ENCODE assay signal across 8 mouse cellular contexts in genomic region chr1:136945876-136946275, GRCm38 (mm10). TPM values are rescaled to one million over a fixed set of nuclear protein-coding genes. Genes with fewer than 3 reads are reported as not detected.
DNase-seq lines count a peak whose midpoint lies in the region; ATAC-seq lines count a peak whose summit lies in the region.
"Had no signal": no experiment of that assay in that cellular context is flagged by ENCODE, and none has a peak within 500 bp of the region (broad histone marks: within the 10 kb centered on the region; RNA-seq: fewer than 3 reads in every experiment).

No protein-coding gene starts in this region.

- WGBS in kidney, embryonic 16.5 days, result 5% methylated on average over 10 of the region's 10 CpGs
- WGBS in embryonic facial prominence, embryonic 11.5 days, result 1% methylated on average over 10 of the region's 10 CpGs
- 3% methylated on average over 10 of the region's 10 CpGs for WGBS in limb, embryonic 10.5 days
- WGBS in neural tube, embryonic 15.5 days, result 2% methylated on average over 10 of the region's 10 CpGs

- no peak for ATAC-seq in kidney, embryonic 16.5 days (ENCODE audit: low FRiP score, low TSS enrichment)
- no peak for ATAC-seq in embryonic facial prominence, embryonic 11.5 days (replicated peaks; ENCODE audit: insufficient number of reproducible peaks, low FRiP score, low TSS enrichment, low read depth)
- no peak for ATAC-seq in neural tube, embryonic 15.5 days (ENCODE audit: low FRiP score)

- peak overlapping the region; percentile 89 for H3K4me2 ChIP-seq in kidney, embryonic 16.5 days (replicated peaks; ENCODE audit: low read depth, low read length)
- H3K4me2 ChIP-seq in embryonic facial prominence, embryonic 11.5 days (ENCODE audit: low read depth, low read length), result no peak overlapping the region
- peak overlapping the region; percentile 22; the same call in 1 of the 2 replicates for H3K4me2 ChIP-seq in neural tube, embryonic 15.5 days

- H3K4me1 ChIP-seq in kidney, embryonic 16.5 days (ENCODE audit: insufficient read depth, low read length), result peaks cover 20% of the 10 kb centered on the region
- no peaks in the 10 kb centered on the region; the same call in none of the 2 replicates for H3K4me1 ChIP-seq in embryonic facial prominence, embryonic 11.5 days (ENCODE audit: control insufficient read depth, insufficient read depth, low read length)
- peaks cover 58% of the 10 kb centered on the region for H3K4me1 ChIP-seq in limb, embryonic 10.5 days
- peaks cover 23% of the 10 kb centered on the region for H3K4me1 ChIP-seq in neural tube, embryonic 15.5 days

- H3K27me3 ChIP-seq in kidney, embryonic 16.5 days (ENCODE audit: insufficient read depth, low read length), result peaks cover 68% of the 10 kb centered on the region
- H3K27me3 ChIP-seq in embryonic facial prominence, embryonic 11.5 days (ENCODE audit: control insufficient read depth, insufficient read depth, low read length), result peaks cover 38% of the 10 kb centered on the region
- H3K27me3 ChIP-seq in limb, embryonic 10.5 days (ENCODE audit: low read depth, poor library complexity, severe bottlenecking), result peaks cover 80% of the 10 kb centered on the region
- H3K27me3 ChIP-seq in neural tube, embryonic 15.5 days (replicated peaks), result peaks cover 72% of the 10 kb centered on the region

- no peak overlapping the region for H3K27ac ChIP-seq in kidney, embryonic 16.5 days (ENCODE audit: low read length)
- no peak overlapping the region for H3K27ac ChIP-seq in embryonic facial prominence, embryonic 11.5 days (replicated peaks; ENCODE audit: low read depth, low read length)
- H3K27ac ChIP-seq in limb, embryonic 10.5 days, result no peak overlapping the region
- no peak overlapping the region for H3K27ac ChIP-seq in neural tube, embryonic 15.5 days (replicated peaks)

- H3K9me3 ChIP-seq in kidney, embryonic 16.5 days (ENCODE audit: low read length), result no peaks in the 10 kb centered on the region
- H3K9me3 ChIP-seq in embryonic facial prominence, embryonic 11.5 days (replicated peaks; ENCODE audit: control insufficient read depth, low read length), result no peaks in the 10 kb centered on the region
- no peaks in the 10 kb centered on the region for H3K9me3 ChIP-seq in limb, embryonic 10.5 days (replicated peaks)
- H3K9me3 ChIP-seq in neural tube, embryonic 15.5 days (replicated peaks), result no peaks in the 10 kb centered on the region

- no peak overlapping the region for H3K9ac ChIP-seq in kidney, embryonic 16.5 days (replicated peaks; ENCODE audit: low read length)
- peak overlapping the region; percentile 22; the same call in 1 of the 2 replicates for H3K9ac ChIP-seq in embryonic facial prominence, embryonic 11.5 days (replicated peaks; ENCODE audit: low read length)
- H3K9ac ChIP-seq in neural tube, embryonic 15.5 days (replicated peaks), result no peak overlapping the region

- H3K36me3 ChIP-seq in kidney, embryonic 16.5 days (ENCODE audit: insufficient read depth, low read length), result no peaks in the 10 kb centered on the region
- no peaks in the 10 kb centered on the region for H3K36me3 ChIP-seq in embryonic facial prominence, embryonic 11.5 days (replicated peaks; ENCODE audit: control insufficient read depth, insufficient read depth, low read depth, low read length)
- no peaks in the 10 kb centered on the region for H3K36me3 ChIP-seq in limb, embryonic 10.5 days
- H3K36me3 ChIP-seq in neural tube, embryonic 15.5 days, result no peaks in the 10 kb centered on the region

- peak overlapping the region; percentile 16 for H3K4me3 ChIP-seq in kidney, embryonic 16.5 days (ENCODE audit: low read length)
- H3K4me3 ChIP-seq in embryonic facial prominence, embryonic 11.5 days (ENCODE audit: low read depth, low read length), result no peak overlapping the region
- peak overlapping the region; percentile 16; the same call in 1 of the 2 replicates for H3K4me3 ChIP-seq in limb, embryonic 10.5 days
- no peak overlapping the region for H3K4me3 ChIP-seq in neural tube, embryonic 15.5 days (replicated peaks)

- DNase-seq in kidney, postnatal 10 days, result no peak
- DNase-seq in embryonic facial prominence, embryonic 11.5 days (ENCODE audit: low spot score), result peak; percentile 13
- peak; percentile 57 for DNase-seq in limb, embryonic 10.5 days (ENCODE audit: low spot score)
- DNase-seq in gastrocnemius, postnatal 25 days, result no peak
- DNase-seq in thymus, postnatal 4 days, result no peak
- DNase-seq: lung, adult 18-20 months had no signal

RNA-seq across cellular contexts. Expression of gene Nr5a2, which starts 14.4 kb away (rescaled TPM):
- 0.53 and 0.70 TPM in 2 replicates for polyA plus RNA-seq in kidney, embryonic 16.5 days (2015; fragmentation: Nextera tagmentation; extraction: Ambion mirVana)
- 1.7 and 2.0 TPM in 2 replicates for polyA plus RNA-seq in embryonic facial prominence, embryonic 11.5 days (2014; fragmentation: Nextera tagmentation; extraction: Ambion mirVana)
- polyA plus RNA-seq in limb, embryonic 10.5 days (2016; fragmentation: Nextera tagmentation; extraction: Ambion mirVana), result 0.30 and 0.40 TPM in 2 replicates
- polyA plus RNA-seq in neural tube, embryonic 15.5 days (2015; fragmentation: Nextera tagmentation; extraction: Ambion mirVana), result 1.6 and 2.0 TPM in 2 replicates
- total RNA-seq in gastrocnemius, postnatal 25 days (2021), result under 1 TPM; 0.29 to 0.61 TPM

Comparison
In these comparisons a context has a peak if more than half of its experiments do, and no peak if none do; other contexts are left out.
1. H3K4me3 ChIP-seq: peak in kidney, embryonic 16.5 days (single experiment) and limb, embryonic 10.5 days (single experiment); none in embryonic facial prominence, embryonic 11.5 days (single experiment) and neural tube, embryonic 15.5 days (single experiment).
2. DNase-seq: peak in embryonic facial prominence, embryonic 11.5 days (single experiment) and limb, embryonic 10.5 days (single experiment); none in kidney, postnatal 10 days (single experiment), gastrocnemius, postnatal 25 days (single experiment) and thymus, postnatal 4 days (single experiment).